Mouse (Mus musculus): Measurements from ENCODE around the gene Pias1. TPM values are rescaled to one million over a fixed set of nuclear protein-coding genes. Genes with fewer than 3 reads are reported as not detected.

Pias1 gene
- 122 TPM for total RNA-seq (2023)

GRCm38 (mm10) chr9:62987824-62988223, at the start of gene Pias1:
Gene Pias1 (minus strand): TSS chr9:62987924.

DNA sequence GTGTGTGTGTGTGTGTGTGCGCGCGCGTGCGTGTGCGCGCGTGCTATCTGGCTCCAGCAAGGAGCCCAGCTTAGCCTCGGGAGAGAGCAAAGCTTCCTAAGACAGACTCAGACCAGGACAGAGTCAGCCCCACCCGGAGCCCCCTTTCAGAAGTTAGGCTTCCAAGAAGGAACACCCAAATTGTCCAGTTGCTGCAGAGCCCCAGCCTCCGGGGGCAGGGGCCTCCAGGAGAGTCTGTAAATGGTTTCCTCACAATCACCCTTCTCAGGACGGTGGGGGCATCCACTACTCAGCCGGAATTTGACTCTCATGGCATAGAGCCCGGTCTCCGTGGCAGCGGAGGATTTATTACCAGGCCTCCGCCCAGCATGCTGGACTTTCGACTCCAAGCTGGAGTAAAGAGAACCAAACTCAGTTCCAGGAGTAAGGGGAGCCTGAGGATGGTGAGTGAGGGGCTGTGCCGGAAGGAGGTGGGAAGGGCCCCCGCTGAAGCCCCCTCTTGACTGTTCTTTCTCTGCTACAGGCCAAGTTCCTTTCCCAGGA, 129.9 kb downstream of the Pias1 start, which contains the start of gene Calml4:
Gene Calml4 (plus strand): TSS at position 362 of the 543 bp plus-strand sequence.

DNA sequence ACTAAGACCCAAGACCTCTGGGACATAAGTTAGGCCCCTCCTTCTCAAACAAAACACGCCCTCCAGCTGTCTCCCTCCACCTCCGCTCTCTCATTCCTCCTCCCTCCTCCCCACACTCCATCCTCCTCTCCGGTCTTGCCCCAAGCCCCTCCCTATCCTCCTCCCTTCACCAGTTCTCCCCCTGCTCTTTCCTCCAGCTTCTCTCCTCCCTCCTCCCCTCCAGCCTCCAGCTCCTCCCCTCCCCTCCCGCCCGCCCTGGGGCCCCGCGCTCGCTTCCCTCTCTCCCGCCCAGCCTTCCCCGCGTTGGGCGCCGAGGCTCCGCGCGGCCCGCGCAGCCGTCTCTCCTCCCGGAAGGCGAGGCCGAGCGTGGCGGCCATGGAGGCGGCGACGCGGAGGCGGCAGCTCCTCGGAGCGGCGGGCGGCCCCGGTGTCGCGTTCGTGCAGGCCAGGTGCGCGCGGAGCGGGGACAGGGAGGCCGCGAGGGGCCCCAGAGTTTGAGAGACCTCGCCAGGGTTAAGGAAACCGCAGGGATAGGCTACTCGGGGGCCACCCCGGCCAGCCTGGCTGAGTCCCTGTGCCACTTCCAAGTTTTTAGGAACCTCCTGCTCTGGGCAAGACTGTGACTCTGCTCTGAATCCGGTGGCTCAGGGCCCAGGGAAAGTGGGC, 149.1 kb downstream of the Pias1 start, which contains the start of gene Cln6:
Gene Cln6 (plus strand): TSS at position 280 of the 666 bp plus-strand sequence.

Other genes with a start within 250 kb of the Pias1 start
- 18.0 TPM for gene Fem1b, start 176.0 kb downstream of the Pias1 start, total RNA-seq (2023)
- gene Cln6, start 149.1 kb downstream of the Pias1 start, total RNA-seq (2023) = 23.0 TPM
- gene Calml4, start 129.8 kb downstream of the Pias1 start, total RNA-seq (2023) = not detected
- gene Skor1, start 161.0 kb upstream of the Pias1 start, total RNA-seq (2023) = 0.41 TPM